Mouse (Mus musculus) ES-E14 (cell line): ENCODE measurements at regions not wholly inside any gene's neighbourhood (a gene's known extent, or its start where the extent isn't known, plus 50 kb on each side); places are given as distances from the start of the nearest gene placed in this dataset.

Experiments used
- CHD2 ChIP-seq: IDR thresholded peaks from 2 replicates; pipeline ENCODE4 v1.6.1; 2014; ENCODE audit warnings: mild to moderate bottlenecking, low read depth, low read length, inconsistent platforms
- HCFC1 ChIP-seq: IDR thresholded peaks from 2 replicates; pipeline ENCODE4 v1.6.1; 2012; ENCODE audit warnings: low read length, inconsistent platforms, borderline replicate concordance; ENCODE audit not compliant: insufficient read depth
- ZNF384 ChIP-seq: IDR thresholded peaks from 2 replicates; pipeline ENCODE4 v1.6.1; 2012; ENCODE audit warnings: low read depth, low read length, inconsistent platforms

DNA sequence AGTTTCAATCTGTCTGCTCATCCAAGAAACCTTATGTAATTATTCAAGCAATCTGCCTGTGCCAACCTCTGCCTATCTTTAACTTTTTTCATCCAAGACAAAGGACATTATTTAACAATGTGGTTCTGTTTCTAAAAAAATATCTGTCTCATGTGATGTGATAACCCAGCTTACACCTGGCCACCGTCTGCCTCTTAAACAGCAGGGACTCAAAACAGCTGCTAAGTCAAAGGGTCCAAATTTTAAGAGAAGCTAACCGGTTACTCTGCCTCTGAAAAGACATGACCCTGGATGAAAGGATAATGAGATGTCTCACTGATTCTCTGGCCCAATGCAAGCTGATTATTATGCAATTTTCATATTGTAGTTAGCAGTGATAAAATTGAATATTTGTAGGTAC, 84.0 kb upstream of the Mbnl1 start:
- TF ChIP-seq HCFC1 (no peak), CHD2 (no peak), ZNF384 (no peak)
